Mouse (Mus musculus) MEL (cell line): Measurements from ENCODE around the gene Rbm15. TPM values are rescaled to one million over a fixed set of nuclear protein-coding genes. Genes with fewer than 3 reads are reported as not detected.

ENCODE experiments used
- DNase-seq: peaks from one replicate; pipeline ENCODE4 v3.0.0; 2011; ENCODE audit warnings: low read depth, low spot score
- H3K27ac ChIP-seq: 2 replicates; pipeline ENCODE4 v1.5.1; 2012; ENCODE audit warnings: low read depth, mild to moderate bottlenecking, control low read depth, low read length, moderate library complexity; ENCODE audit not compliant: control insufficient read depth
- H3K27me3 ChIP-seq, 2 experiments: fragments of 150-350 bp in 1 of 2; sonication (generic) in 1 of 2; 2 replicates each; pipeline ENCODE4 v1.6.1; 2012; ENCODE audit warnings: low read length in 2 of 2, mild to moderate bottlenecking in 2 of 2, improper control_type of control experiment in 1 of 2, moderate library complexity in 1 of 2; ENCODE audit not compliant: insufficient read depth in 2 of 2, control insufficient read depth in 1 of 2
- H3K36me3 ChIP-seq, 2 experiments: 2 replicates each; pipeline ENCODE4 v1.6.1; 2012 to 2014; ENCODE audit warnings: low read length in 2 of 2, improper control_type of control experiment in 1 of 2, inconsistent platforms in 1 of 2, mild to moderate bottlenecking in 1 of 2; ENCODE audit not compliant: insufficient read depth in 2 of 2, control insufficient read depth in 1 of 2
- H3K4me1 ChIP-seq, 2 experiments: fragments of 150-350 bp in 1 of 2; sonication (generic) in 1 of 2; 2 replicates each; pipeline ENCODE4 v1.6.1; 2012; ENCODE audit warnings: low read length in 2 of 2, improper control_type of control experiment in 1 of 2, mild to moderate bottlenecking in 1 of 2; ENCODE audit not compliant: insufficient read depth in 2 of 2, control insufficient read depth in 1 of 2
- H3K4me3 ChIP-seq, 2 experiments: fragments of 150-350 bp in 1 of 2; sonication (generic) in 1 of 2; 2 replicates each; pipeline ENCODE4 v1.5.1; 2012; ENCODE audit warnings: low read depth in 2 of 2, low read length in 2 of 2, mild to moderate bottlenecking in 2 of 2, moderate library complexity in 2 of 2, control low read depth in 1 of 2, improper control_type of control experiment in 1 of 2; ENCODE audit not compliant: control insufficient read depth in 1 of 2, insufficient read depth in 1 of 2
- H3K79me2 ChIP-seq: 2 replicates; pipeline ENCODE4 v1.6.1; 2012; ENCODE audit warnings: mild to moderate bottlenecking, low read length, moderate library complexity; ENCODE audit not compliant: control insufficient read depth, poor library complexity, insufficient read depth
- H3K9ac ChIP-seq: 2 replicates; pipeline ENCODE4 v1.6.1; 2012; ENCODE audit warnings: low read depth, mild to moderate bottlenecking, control low read depth, low read length, moderate library complexity; ENCODE audit not compliant: control insufficient read depth, poor library complexity, severe bottlenecking
- H3K9me3 ChIP-seq: fragments of 150-350 bp; sonication (generic); replicated peaks from 2 replicates; pipeline ENCODE4 v1.6.1; 2012; ENCODE audit warnings: mild to moderate bottlenecking, low read length, improper control_type of control experiment, moderate library complexity; ENCODE audit not compliant: insufficient read depth
- CTCF ChIP-seq, 3 experiments: IDR thresholded peaks in 2 of 3; conservative IDR thresholded peaks in 1 of 3; 2 replicates each; pipeline ENCODE4 v1.5.1; 2011 to 2012; ENCODE audit warnings: low read length in 3 of 3, low read depth in 2 of 3, mild to moderate bottlenecking in 2 of 3, improper control_type of control experiment in 1 of 3, inconsistent platforms in 1 of 3, mixed read lengths in 1 of 3, moderate library complexity in 1 of 3; ENCODE audit not compliant: control insufficient read depth in 1 of 3, insufficient read depth in 1 of 3, poor library complexity in 1 of 3, severe bottlenecking in 1 of 3
- MAX ChIP-seq: IDR thresholded peaks from 2 replicates; pipeline ENCODE4 v1.6.1; 2011; ENCODE audit warnings: low read length, improper control_type of control experiment
- MAZ ChIP-seq: IDR thresholded peaks from 2 replicates; pipeline ENCODE4 v1.6.1; 2012; ENCODE audit warnings: low read depth, mild to moderate bottlenecking, inconsistent platforms, low read length, improper control_type of control experiment
- MEF2A ChIP-seq: IDR thresholded peaks from 2 replicates; pipeline ENCODE4 v1.6.1; 2014; ENCODE audit warnings: low read depth, mild to moderate bottlenecking, inconsistent platforms, low read length, improper control_type of control experiment; ENCODE audit not compliant: poor library complexity, insufficient replicate concordance, severe bottlenecking; ENCODE audit errors: extremely low read depth
- MXI1 ChIP-seq: IDR thresholded peaks from 2 replicates; pipeline ENCODE4 v1.6.1; 2011; ENCODE audit warnings: mild to moderate bottlenecking, low read depth, low read length, improper control_type of control experiment
- MYB ChIP-seq: IDR thresholded peaks from 2 replicates; pipeline ENCODE4 v1.6.1; 2011; ENCODE audit warnings: mild to moderate bottlenecking, low read depth, low read length, improper control_type of control experiment
- NELFE ChIP-seq: IDR thresholded peaks from 2 replicates; pipeline ENCODE4 v1.6.1; 2011; ENCODE audit warnings: low read depth, low read length, improper control_type of control experiment
- POLR2A ChIP-seq, 2 experiments: IDR thresholded peaks; 2 replicates each; pipeline ENCODE4 v1.6.1; 2011 to 2012; ENCODE audit warnings: low read length in 2 of 2, mild to moderate bottlenecking in 2 of 2, control low read depth in 1 of 2, improper control_type of control experiment in 1 of 2, low read depth in 1 of 2, moderate library complexity in 1 of 2; ENCODE audit not compliant: control insufficient read depth in 1 of 2, insufficient read depth in 1 of 2, poor library complexity in 1 of 2
- POLR2AphosphoS2 ChIP-seq: IDR thresholded peaks from 2 replicates; pipeline ENCODE4 v1.6.1; 2011; ENCODE audit warnings: low read length, improper control_type of control experiment
- POLR2AphosphoS5 ChIP-seq: IDR thresholded peaks from 2 replicates; pipeline ENCODE4 v1.6.1; 2012; ENCODE audit warnings: low read depth, borderline replicate concordance, mild to moderate bottlenecking, inconsistent platforms, low read length, moderate library complexity, mixed read lengths
- TBP ChIP-seq: IDR thresholded peaks from 2 replicates; pipeline ENCODE4 v1.8.0; 2011; ENCODE audit warnings: low read depth, low read length, improper control_type of control experiment
- ZMIZ1 ChIP-seq: IDR thresholded peaks from 2 replicates; pipeline ENCODE4 v1.6.1; 2012; ENCODE audit warnings: low read depth, mild to moderate bottlenecking, inconsistent platforms, low read length, improper control_type of control experiment, moderate library complexity
- polyA plus RNA-seq, 2 experiments: library from polyadenylated mRNA; stranded (reverse) in 1 of 2; unstranded in 1 of 2; fragments of >175 nt in 1 of 2; fragments of >200 nt in 1 of 2; gene quantifications; 2 replicates each; pipeline versions ENCODE4 v1.2.1 to v1.2.4; 2012; ENCODE audit warnings: low replicate concordance in 2 of 2, low read depth in 1 of 2; ENCODE audit not compliant: insufficient read length in 2 of 2, insufficient read depth in 1 of 2, missing spikeins in 1 of 2
- total RNA-seq: library from RNA; depleted of rRNA; stranded (reverse); fragments of 300-350 nt; gene quantifications from 2 replicates; pipeline ENCODE4 v1.2.3, GENCODE M21; 2012

Rbm15 gene
- total and polyA plus RNA-seq, 3 experiments, result 18.1 to 29.4 TPM; not detected in 1

- no peak for TF ChIP-seq POLR2AphosphoS5
- TF ChIP-seq TBP, result peak; percentile 87
Observed at GRCm38 (mm10) chr3:107332960-107333380, 503 bp downstream of the Rbm15 start (continued).

- H3K27me3 ChIP-seq, result no peaks in the 10 kb centered on the region
- peaks cover 44% of the 10 kb centered on the region for H3K79me2 ChIP-seq
- DNase-seq, result peak; percentile 51
- peak overlapping the region; percentile 62 to 95 for H3K4me3 ChIP-seq
- H3K36me3 ChIP-seq, result peaks cover 20 to 21% of the 10 kb centered on the region in 2 experiments
- peak overlapping the region; percentile 91 for H3K27ac ChIP-seq
- H3K4me1 ChIP-seq, result peaks cover 0 to 3% of the 10 kb centered on the region in 2 experiments; a peak in 2 of 4 replicates
- no peaks in the 10 kb centered on the region for H3K9me3 ChIP-seq
- H3K9ac ChIP-seq, result peak overlapping the region; percentile 98
- TF ChIP-seq MAX, result peak; percentile 10
- TF ChIP-seq MEF2A, result no peak
- peak; percentile 51; the same call in 1 of the 2 replicates for TF ChIP-seq MXI1
- TF ChIP-seq POLR2A (IDR thresholded peaks at IDR 0.05; ENCODE audit: control insufficient read depth in 1 of 2, insufficient read depth in 1 of 2, low read depth in 1 of 2, low read length in 2 of 2, poor library complexity in 1 of 2), result 0 out of 4 replicates have a peak, but pooled peaks of 1 of the 2 experiments have one; percentile 73
- TF ChIP-seq, all 39 proteins: peak for 3
Observed at GRCm38 (mm10) chr3:107332127-107332959, 1.1 kb downstream of the Rbm15 start.

- Histone ChIP-seq H3K4me3 (peak overlapping the region; percentile 62 to 95), H3K79me2 (peaks cover 46% of the 10 kb centered on the region), H3K9me3 (no peaks in the 10 kb centered on the region), H3K36me3 (peaks cover 25 to 26% of the 10 kb centered on the region in 2 experiments), H3K4me1 (peaks cover 0 to 9% of the 10 kb centered on the region in 2 experiments; a peak in 2 of 4 replicates), H3K27me3 (no peaks in the 10 kb centered on the region)
- TF ChIP-seq POLR2AphosphoS2, result no peak
- no peak for TF ChIP-seq ZMIZ1
- no peak for TF ChIP-seq NELFE
- no peak for TF ChIP-seq CTCF (IDR thresholded peaks at IDR 0.05 in 2 of 3, conservative IDR thresholded peaks at IDR 0.05 in 1 of 3; ENCODE audit: control insufficient read depth in 1 of 3, insufficient read depth in 1 of 3, low read depth in 2 of 3, low read length in 3 of 3, poor library complexity in 1 of 3, severe bottlenecking in 1 of 3)
- no peak for TF ChIP-seq MYB
- no peak for TF ChIP-seq MAZ
- TF ChIP-seq, all 39 proteins: peak for 0
- H3K9ac ChIP-seq, result peak overlapping the region; percentile 98
- peak; percentile 35 for DNase-seq
- H3K27ac ChIP-seq, result no peak overlapping the region; the same call in 1 of the 2 replicates
Observed at GRCm38 (mm10) chr3:107331746-107332126, 1.7 kb downstream of the Rbm15 start.
